Mouse (Mus musculus) brain, embryonic 14.5 days (tissue): ENCODE results near the gene Fam131c. TPM values are rescaled to one million over a fixed set of nuclear protein-coding genes. Genes with fewer than 3 reads are reported as not detected.
A peak's percentile ranks its signal among the peaks of the same experiment; 100 is the strongest.

Experiments used
- DNase-seq: peaks from one replicate; pipeline ENCODE4 v3.0.0-alpha.2; 2011; ENCODE audit warnings: low read depth
- CTCF ChIP-seq: fragments of 200-500 bp; IDR thresholded peaks from 2 replicates; pipeline ENCODE4 v1.5.1; 2012; ENCODE audit warnings: inconsistent platforms, mild to moderate bottlenecking, moderate library complexity, borderline replicate concordance; ENCODE audit not compliant: insufficient read depth, insufficient read length; ENCODE audit errors: extremely low read depth
- POLR2A ChIP-seq: fragments of 200-500 bp; IDR thresholded peaks from 2 replicates; pipeline ENCODE4 v1.6.1; 2012; ENCODE audit warnings: mild to moderate bottlenecking, inconsistent platforms, borderline replicate concordance; ENCODE audit not compliant: poor library complexity, insufficient read depth, insufficient read length, severe bottlenecking; ENCODE audit errors: extremely low read depth
- polyA plus RNA-seq: library from polyadenylated mRNA; depleted of rRNA; stranded (reverse); fragments of >200 nt; gene quantifications from 2 replicates; pipeline ENCODE4 v1.2.3, GENCODE M21; 2012

Fam131c gene
- polyA plus RNA-seq, 1 experiment = 29.0 TPM

- TF ChIP-seq POLR2A = no peak
- TF ChIP-seq CTCF = peak; percentile 59; the same call in 1 of the 2 replicates
- peak; percentile 43 for DNase-seq
These were observed 7.2 kb upstream of the Fam131c start for GRCm38 (mm10) chr4:141360846-141361245.

GRCm38 (mm10) chr4:141362937-141363548 is 5.0 kb upstream of the Fam131c start:
- TF ChIP-seq POLR2A = no peak
- TF ChIP-seq CTCF = peak; percentile 87
- peak; percentile 91 for DNase-seq

GRCm38 (mm10) chr4:141365126-141365525 is 2.9 kb upstream of the Fam131c start:
- no peak for DNase-seq
- TF ChIP-seq POLR2A (no peak), CTCF (no peak)

- TF ChIP-seq CTCF = no peak
- no peak for TF ChIP-seq POLR2A
- no peak for DNase-seq
These were observed 2.1 kb upstream of the Fam131c start for GRCm38 (mm10) chr4:141365876-141366275.

- no peak for DNase-seq
These were observed 4.4 kb downstream of the Fam131c start for GRCm38 (mm10) chr4:141372426-141372825.

GRCm38 (mm10) chr4:141379674-141380073 is 11.7 kb downstream of the Fam131c start:
- peak; percentile 41 for DNase-seq
- TF ChIP-seq POLR2A = no peak
- TF ChIP-seq CTCF = no peak

More at GRCm38 (mm10) chr4:141372426-141372825, 4.4 kb downstream of the Fam131c start:
- TF ChIP-seq CTCF (no peak), POLR2A (no peak)

- TF ChIP-seq POLR2A (no peak), CTCF (0 out of 2 replicates have a peak, but pooled peaks have one; percentile 5)
- peak; percentile 53 for DNase-seq
These were observed 14.4 kb downstream of the Fam131c start for GRCm38 (mm10) chr4:141382406-141382805.

GRCm38 (mm10) chr4:141385275-141385674 is 17.3 kb downstream of the Fam131c start:
- DNase-seq = peak; percentile 78
- no peak for TF ChIP-seq POLR2A
- peak; percentile 95 for TF ChIP-seq CTCF

GRCm38 (mm10) chr4:141386150-141386549 is 18.1 kb downstream of the Fam131c start:
- no peak for DNase-seq
- TF ChIP-seq POLR2A (no peak), CTCF (no peak)

- peak; percentile 78 for TF ChIP-seq CTCF
- no peak for TF ChIP-seq POLR2A
- DNase-seq = peak; percentile 83
These were observed 19.2 kb downstream of the Fam131c start for GRCm38 (mm10) chr4:141387093-141387784.

GRCm38 (mm10) chr4:141387933-141388332 is 19.9 kb downstream of the Fam131c start:
- no peak for DNase-seq
- TF ChIP-seq POLR2A (no peak), CTCF (no peak)

- no peak for TF ChIP-seq CTCF
- TF ChIP-seq POLR2A = no peak
- no peak for DNase-seq
These were observed 21.5 kb downstream of the Fam131c start for GRCm38 (mm10) chr4:141389366-141390150.

- no peak for DNase-seq
- no peak for TF ChIP-seq POLR2A
- no peak for TF ChIP-seq CTCF
These were observed 23.3 kb downstream of the Fam131c start for GRCm38 (mm10) chr4:141391293-141391692.
